Mouse (Mus musculus) Muller cell, postnatal 12 days (primary cell): ENCODE data around the gene Vdr.

ENCODE experiments used
- DNase-seq: peaks from one replicate; pipeline ENCODE4 v3.0.0-alpha.2; 2015; ENCODE audit errors: inconsistent ontology term

Gene Vdr

DNA sequence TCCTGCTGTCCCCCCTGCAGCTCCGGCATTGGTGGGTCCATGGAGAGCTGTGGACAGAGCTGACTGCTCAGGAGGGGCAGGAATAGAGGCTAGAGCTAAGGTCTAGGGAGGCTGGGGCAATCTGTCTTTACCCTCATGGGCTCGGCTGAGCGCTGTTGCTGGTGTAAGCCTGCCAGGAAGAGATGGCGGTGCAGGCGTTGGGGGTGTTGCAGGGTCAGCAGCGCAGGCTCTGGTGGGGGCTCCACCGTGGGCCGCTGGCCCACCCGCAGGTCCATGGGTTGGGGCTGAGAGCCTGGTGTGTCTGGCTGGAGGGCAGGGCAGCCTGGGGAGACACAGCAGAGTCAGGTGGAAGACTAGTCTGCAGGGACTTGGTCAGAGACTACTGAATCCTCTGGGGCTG, 99.1 kb downstream of the Vdr start:
- no peak for DNase-seq

DNA sequence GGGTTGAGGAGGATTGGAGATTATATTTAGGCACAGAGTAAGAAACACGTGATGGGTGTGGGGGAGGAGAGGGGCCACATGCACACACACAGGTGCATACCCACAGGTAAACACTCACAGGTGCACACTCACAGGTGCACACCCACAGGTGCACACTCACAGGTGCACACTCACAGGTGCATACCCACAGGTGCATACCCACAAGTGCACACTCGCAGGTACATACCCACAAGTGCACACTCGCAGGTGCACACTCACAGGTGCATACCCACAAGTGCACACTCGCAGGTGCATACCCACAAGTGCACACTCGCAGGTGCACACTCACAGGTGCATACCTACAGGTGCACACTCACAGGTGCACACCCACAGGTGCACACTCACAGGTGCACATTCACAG, 100.0 kb downstream of the Vdr start:
- DNase-seq = no peak

DNA sequence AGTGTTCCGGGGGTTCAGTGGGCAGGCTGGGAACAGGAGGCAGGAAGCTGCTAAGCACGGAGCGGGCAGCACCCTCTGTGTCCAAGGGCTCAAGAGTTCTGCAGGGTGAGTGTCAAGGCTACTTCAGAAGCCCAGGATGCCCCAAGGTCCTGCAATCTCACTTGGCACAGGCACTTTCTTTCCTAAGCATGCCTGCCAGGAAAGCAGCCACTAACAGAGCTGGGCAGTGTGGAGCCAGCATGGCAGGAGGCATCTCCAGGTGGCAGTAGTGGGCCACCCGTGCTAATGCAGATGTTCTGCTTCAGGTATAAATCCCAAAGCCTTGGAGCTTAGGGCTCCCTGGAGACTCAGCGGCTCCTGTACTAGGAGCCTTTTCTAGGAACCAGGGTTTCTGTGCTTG, 100.5 kb downstream of the Vdr start:
- DNase-seq = no peak

DNA sequence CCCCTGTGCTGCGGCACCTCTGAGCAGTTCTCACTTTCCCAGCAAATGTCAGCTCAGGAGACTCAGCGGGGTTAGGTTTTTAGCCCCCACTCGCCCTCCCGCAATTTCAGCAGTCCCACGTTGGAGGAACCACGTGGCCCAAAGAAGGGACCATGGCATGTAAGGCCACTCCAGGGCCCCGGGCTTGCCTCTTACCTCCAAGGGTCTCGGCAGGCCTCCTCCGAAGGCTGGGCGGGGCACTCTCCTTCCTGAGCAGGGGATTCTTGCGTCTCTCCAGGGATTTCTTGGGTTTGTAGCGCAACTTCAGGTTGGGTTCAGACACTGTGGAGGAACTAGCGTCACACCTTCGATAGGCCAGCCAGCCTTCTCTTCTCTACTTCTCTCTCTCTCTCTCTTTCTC, 101.2 kb downstream of the Vdr start:
- no peak for DNase-seq

DNA sequence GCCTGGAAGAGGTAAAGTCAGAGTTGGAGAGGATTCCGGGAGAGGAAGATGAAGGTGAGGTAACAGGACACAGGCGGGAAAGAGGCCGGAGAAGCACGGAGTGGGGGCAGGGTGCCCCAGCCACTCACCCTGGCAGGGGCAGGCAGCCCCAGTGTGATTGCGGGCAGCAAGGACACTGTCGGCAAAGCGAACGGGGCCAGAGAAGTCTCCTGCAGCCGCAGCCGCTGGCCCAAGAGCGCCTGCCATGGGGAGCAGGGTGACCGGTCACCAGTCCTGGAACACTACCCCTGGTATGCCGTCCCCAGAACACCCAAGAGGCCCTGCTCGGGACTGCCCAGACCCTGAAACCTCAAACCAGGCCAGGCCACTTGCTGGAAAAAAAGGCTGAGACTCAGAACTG, 101.9 kb downstream of the Vdr start:
- DNase-seq = no peak

DNA sequence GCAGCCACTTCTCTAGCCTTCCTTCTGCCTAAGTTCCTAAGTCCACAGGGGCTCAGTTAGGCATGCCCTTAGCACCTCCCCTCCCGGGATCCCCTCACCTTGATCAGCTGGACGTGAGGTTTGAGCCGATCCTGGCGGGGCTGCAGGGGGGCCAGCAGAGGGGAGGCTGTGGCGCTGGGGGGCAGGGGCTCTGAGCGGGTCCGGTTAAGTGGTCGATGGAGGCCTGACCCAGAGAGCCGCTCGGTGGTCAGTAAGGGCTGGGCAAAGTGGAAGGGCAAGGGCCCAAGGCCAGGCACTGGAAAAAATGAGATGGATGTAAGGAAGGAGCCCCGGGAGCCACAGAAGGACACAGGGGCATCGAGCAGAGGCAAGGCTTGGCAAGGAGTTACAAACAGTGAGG, 102.6 kb downstream of the Vdr start:
- no peak for DNase-seq
